Mouse (Mus musculus) embryonic fibroblast, embryonic 13.5 days (primary cell): ENCODE results near the gene Mrpl51.

ENCODE experiments used
- CTCF ChIP-seq: IDR thresholded peaks from 2 replicates; pipeline ENCODE4 v1.5.1; 2011; ENCODE audit warnings: mild to moderate bottlenecking, control low read depth, low read length, moderate library complexity, borderline replicate concordance; ENCODE audit not compliant: insufficient read depth
- POLR2A ChIP-seq: IDR thresholded peaks from 2 replicates; pipeline ENCODE4 v1.6.1; 2011; ENCODE audit warnings: low read depth, mild to moderate bottlenecking, control low read depth, low read length, moderate library complexity

DNA sequence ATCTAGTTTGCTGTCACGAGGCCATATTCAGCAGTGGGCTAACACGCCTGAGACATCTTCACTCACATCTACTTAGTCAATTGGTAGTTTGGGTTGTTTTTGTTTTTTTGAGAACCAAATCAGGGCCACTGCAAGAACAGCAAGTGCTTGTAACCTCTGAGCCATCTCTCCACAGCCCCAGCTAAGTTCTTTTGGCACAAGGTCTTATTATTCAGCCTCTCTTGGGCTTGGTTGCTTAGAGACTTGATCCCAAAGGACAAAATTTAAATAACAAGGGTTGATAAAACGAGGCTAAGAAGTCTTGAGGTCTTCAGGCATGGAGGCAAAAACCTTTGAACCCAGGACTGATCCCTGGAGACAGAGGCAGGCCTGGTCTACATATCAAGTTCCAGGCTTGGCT lies 4.7 kb downstream of the Mrpl51 start:
- TF ChIP-seq CTCF = no peak
- TF ChIP-seq POLR2A = no peak
